Mouse (Mus musculus) liver, adult 2 months (tissue): ENCODE data around the gene Rasa2.

Experiments used
- CTCF ChIP-seq: fragments of 200-500 bp; IDR thresholded peaks from 2 replicates; pipeline ENCODE4 v1.5.1; 2011; ENCODE audit warnings: low read depth, low read length, control low read depth
- POLR2A ChIP-seq: fragments of 200-500 bp; IDR thresholded peaks from 2 replicates; pipeline ENCODE4 v1.6.1; 2011; ENCODE audit warnings: low read length, control low read depth; ENCODE audit not compliant: insufficient read depth; ENCODE audit errors: extremely low read depth

DNA sequence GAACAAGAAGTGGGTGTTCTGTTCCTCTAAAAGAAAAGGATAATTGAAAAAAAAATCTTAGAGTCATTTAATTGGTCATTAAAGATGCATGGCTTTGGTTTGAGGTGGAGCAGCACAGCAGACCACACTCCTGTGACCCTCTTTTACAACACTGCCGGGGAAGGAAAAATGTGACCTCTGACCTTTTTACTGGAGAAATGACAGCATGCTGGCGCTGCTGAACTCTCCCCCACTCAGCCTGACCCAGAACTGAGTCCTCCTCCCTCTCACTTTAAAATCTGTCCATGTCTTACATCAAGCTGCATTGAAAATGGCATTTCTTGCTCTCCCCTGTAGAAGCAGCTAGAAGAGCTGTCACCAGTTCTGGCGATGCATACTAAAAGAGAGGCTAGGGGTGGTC, 138.2 kb downstream of the Rasa2 start:
- TF ChIP-seq CTCF (no peak), POLR2A (no peak)
